Mouse (Mus musculus): ENCODE data around the gene Vstm2l. TPM values are rescaled to one million over a fixed set of nuclear protein-coding genes. Genes with fewer than 3 reads are reported as not detected.

Vstm2l gene
- polyA plus RNA-seq, 1 experiment from 2014 or later, result not detected

DNA sequence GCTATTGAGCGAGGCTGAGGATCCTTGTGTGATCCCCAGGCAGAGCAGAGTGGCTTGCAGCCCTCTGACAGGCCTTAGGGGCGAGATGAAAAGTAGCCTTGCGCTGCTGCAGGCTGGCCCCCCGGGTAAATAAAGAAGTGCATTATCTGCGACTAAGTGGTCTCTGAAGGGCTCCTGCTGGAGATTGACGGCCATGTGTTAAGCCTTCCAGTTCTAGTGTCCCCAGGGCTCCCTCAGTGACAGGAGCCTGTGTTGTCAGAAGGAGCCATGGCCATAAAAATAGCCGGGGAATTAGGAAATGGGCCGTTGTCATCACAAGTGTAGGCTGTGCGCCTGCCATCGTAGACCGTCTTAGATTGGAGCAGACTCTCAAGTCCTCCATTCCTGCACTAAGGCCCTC lies 32.5 kb upstream of the Vstm2l start:
- no peak overlapping the region for H3K27ac ChIP-seq (replicated peaks; ENCODE audit: low read depth, low read length)
- no peak for ATAC-seq (ENCODE audit: insufficient number of reproducible peaks, low FRiP score, low TSS enrichment, low read depth)
- peaks cover 7% of the 10 kb centered on the region; the same call in 1 of the 2 replicates for H3K4me1 ChIP-seq (ENCODE audit: control insufficient read depth, insufficient read depth, low read length)
- no peaks in the 10 kb centered on the region for H3K27me3 ChIP-seq (ENCODE audit: control insufficient read depth, insufficient read depth, low read length)
- no peak overlapping the region for H3K9ac ChIP-seq (ENCODE audit: low read length)
- no peak for DNase-seq (ENCODE audit: low spot score)
- no peak overlapping the region for H3K4me3 ChIP-seq (ENCODE audit: low read depth, low read length)
- no peaks in the 10 kb centered on the region for H3K36me3 ChIP-seq (ENCODE audit: control insufficient read depth, insufficient read depth, low read length)
- WGBS, result 24% methylated on average over 11 of the region's 11 CpGs
- H3K4me2 ChIP-seq (ENCODE audit: low read depth, severe bottlenecking), result no peak overlapping the region
- no peaks in the 10 kb centered on the region for H3K9me3 ChIP-seq (ENCODE audit: control insufficient read depth, low read length)

DNA sequence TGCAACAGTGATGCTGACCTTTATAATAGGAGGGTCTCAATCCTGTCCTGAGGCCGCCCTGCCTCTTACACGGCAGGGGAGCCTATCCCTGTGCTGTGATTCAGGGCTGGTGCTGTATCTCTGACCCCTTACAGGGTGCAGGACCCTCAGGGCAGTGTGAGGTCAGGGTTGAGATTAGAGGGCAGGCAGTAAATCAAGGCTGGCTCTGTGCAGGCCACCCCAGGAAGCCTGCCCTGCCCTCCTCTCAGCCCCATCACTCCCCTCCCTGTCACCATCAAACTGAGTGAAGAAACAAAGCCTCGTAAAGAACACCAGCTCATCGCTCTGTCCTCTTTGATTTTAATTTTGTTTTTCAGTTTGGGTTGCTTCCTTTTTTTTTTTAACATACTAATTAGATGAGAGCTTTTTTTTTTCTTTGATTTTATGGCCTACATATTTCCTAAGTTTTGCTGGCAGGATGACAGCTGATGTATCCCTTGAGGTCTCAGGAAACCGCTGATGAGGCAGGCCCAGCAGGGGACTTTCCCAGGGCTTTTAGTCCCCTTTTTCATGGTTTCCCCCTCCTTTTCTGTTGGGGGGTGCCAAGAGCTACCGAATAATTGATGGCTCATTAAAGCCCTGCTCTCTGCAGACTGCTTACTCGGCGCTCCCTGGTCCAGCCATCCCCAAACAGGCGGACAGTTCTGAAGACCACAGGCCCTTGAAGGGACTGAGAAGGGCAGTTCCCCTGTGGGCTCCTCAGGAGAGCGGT lies 27.0 kb upstream of the Vstm2l start:
- no peak overlapping the region for H3K4me3 ChIP-seq (ENCODE audit: low read depth, low read length)
- peaks cover 10% of the 10 kb centered on the region for H3K4me1 ChIP-seq (ENCODE audit: control insufficient read depth, insufficient read depth, low read length)
- no peaks in the 10 kb centered on the region for H3K9me3 ChIP-seq (ENCODE audit: control insufficient read depth, low read length)
- no peak overlapping the region for H3K9ac ChIP-seq (ENCODE audit: low read length)
- no peak overlapping the region for H3K4me2 ChIP-seq (ENCODE audit: low read depth, severe bottlenecking)
- 10% methylated on average over 10 of the region's 10 CpGs for WGBS
- H3K27ac ChIP-seq (replicated peaks; ENCODE audit: low read depth, low read length), result no peak overlapping the region
- ATAC-seq (ENCODE audit: insufficient number of reproducible peaks, low FRiP score, low TSS enrichment, low read depth), result no peak
- no peaks in the 10 kb centered on the region for H3K27me3 ChIP-seq (ENCODE audit: control insufficient read depth, insufficient read depth, low read length)
- no peaks in the 10 kb centered on the region for H3K36me3 ChIP-seq (ENCODE audit: control insufficient read depth, insufficient read depth, low read length)
- peak; percentile 27 for DNase-seq (ENCODE audit: low spot score)

DNA sequence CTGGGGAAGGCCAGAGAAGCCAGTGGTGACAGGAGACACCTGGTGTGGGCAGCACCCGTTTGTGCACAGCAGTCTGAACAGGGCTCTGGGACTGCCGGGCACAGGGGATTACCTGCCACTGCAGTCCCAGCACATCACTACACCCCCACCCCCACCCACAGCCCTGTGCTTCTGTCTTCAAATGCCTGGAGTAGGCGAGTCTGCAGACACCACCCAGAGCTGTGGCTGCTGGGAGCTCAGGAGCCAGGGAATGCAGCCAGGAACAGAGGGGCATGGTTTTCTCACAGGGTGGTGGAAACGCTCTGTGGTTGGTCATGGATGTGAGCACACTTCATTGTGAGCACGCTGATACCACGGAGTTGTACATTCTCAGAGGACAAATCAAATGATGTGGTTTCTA lies 23.3 kb upstream of the Vstm2l start:
- Histone ChIP-seq H3K9me3 (ENCODE audit: control insufficient read depth, low read length) (no peaks in the 10 kb centered on the region), H3K4me1 (ENCODE audit: control insufficient read depth, insufficient read depth, low read length) (peaks cover 16% of the 10 kb centered on the region), H3K4me3 (ENCODE audit: low read depth, low read length) (no peak overlapping the region), H3K27ac (replicated peaks; ENCODE audit: low read depth, low read length) (no peak overlapping the region), H3K36me3 (ENCODE audit: control insufficient read depth, insufficient read depth, low read length) (no peaks in the 10 kb centered on the region), H3K9ac (ENCODE audit: low read length) (no peak overlapping the region), H3K4me2 (ENCODE audit: low read depth, severe bottlenecking) (no peak overlapping the region), H3K27me3 (ENCODE audit: control insufficient read depth, insufficient read depth, low read length) (no peaks in the 10 kb centered on the region)
- DNase-seq (ENCODE audit: low spot score) (no peak), ATAC-seq (ENCODE audit: insufficient number of reproducible peaks, low FRiP score, low TSS enrichment, low read depth) (no peak)
- WGBS, result 84% methylated on average over 6 of the region's 6 CpGs

DNA sequence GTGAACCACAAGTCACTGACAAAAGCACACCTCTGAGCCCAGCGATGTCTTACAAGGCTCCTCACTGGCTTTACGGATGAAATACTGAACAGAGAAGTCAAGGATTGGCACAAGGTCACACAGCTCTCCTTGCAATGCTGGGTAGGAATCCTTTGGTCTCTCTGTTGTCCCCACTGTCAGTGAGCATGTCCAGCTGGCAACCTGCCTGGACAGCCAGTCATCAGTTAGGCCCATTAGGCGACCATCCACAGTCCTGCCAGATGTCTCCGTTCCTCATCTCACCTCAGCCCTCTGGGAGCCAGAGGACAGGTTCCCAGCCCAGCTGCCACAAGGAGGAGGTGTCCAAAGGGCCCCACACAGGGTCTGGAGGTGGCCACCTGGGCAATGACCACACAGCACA lies 17.3 kb upstream of the Vstm2l start:
- Histone ChIP-seq H3K27ac (replicated peaks; ENCODE audit: low read depth, low read length) (no peak overlapping the region), H3K4me1 (ENCODE audit: control insufficient read depth, insufficient read depth, low read length) (peaks cover 9% of the 10 kb centered on the region; the same call in 1 of the 2 replicates), H3K9me3 (ENCODE audit: control insufficient read depth, low read length) (no peaks in the 10 kb centered on the region), H3K9ac (ENCODE audit: low read length) (no peak overlapping the region), H3K27me3 (ENCODE audit: control insufficient read depth, insufficient read depth, low read length) (no peaks in the 10 kb centered on the region), H3K36me3 (ENCODE audit: control insufficient read depth, insufficient read depth, low read length) (no peaks in the 10 kb centered on the region), H3K4me3 (ENCODE audit: low read depth, low read length) (no peak overlapping the region), H3K4me2 (ENCODE audit: low read depth, severe bottlenecking) (no peak overlapping the region)
- ATAC-seq (ENCODE audit: insufficient number of reproducible peaks, low FRiP score, low TSS enrichment, low read depth) (no peak), DNase-seq (ENCODE audit: low spot score) (no peak)
- 84% methylated on average over 4 of the region's 4 CpGs for WGBS

DNA sequence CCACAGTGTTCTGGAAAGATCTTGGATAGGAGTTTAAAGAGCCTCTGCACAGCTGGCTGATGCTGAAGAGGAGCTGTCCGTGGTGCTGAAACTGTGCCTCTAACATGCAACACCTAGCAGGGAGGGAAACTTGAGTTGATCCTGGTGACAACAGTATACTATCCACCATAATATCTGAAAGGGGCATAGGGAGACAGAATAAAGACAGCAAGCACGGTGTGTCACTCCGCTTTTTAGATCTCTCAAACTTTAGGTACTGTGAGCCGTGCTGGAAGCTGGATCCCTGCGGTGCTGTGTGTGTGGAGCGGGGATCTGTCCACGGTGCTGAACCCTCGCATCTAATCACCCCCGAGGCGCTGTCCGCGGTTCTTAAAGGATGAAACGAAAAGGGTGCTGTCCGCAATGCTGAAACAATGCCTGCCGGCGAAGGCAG lies 1.2 kb upstream of the Vstm2l start:
- Histone ChIP-seq H3K27ac (replicated peaks; ENCODE audit: low read depth, low read length) (no peak overlapping the region), H3K4me3 (ENCODE audit: low read depth, low read length) (no peak overlapping the region), H3K27me3 (ENCODE audit: control insufficient read depth, insufficient read depth, low read length) (peaks cover 38% of the 10 kb centered on the region), H3K36me3 (ENCODE audit: control insufficient read depth, insufficient read depth, low read length) (no peaks in the 10 kb centered on the region), H3K9me3 (ENCODE audit: control insufficient read depth, low read length) (no peaks in the 10 kb centered on the region), H3K9ac (ENCODE audit: low read length) (no peak overlapping the region), H3K4me1 (ENCODE audit: control insufficient read depth, insufficient read depth, low read length) (no peaks in the 10 kb centered on the region), H3K4me2 (ENCODE audit: low read depth, severe bottlenecking) (no peak overlapping the region)
- DNase-seq (ENCODE audit: low spot score), result peak; percentile 97
- under 1% methylated on average over 16 of the region's 16 CpGs for WGBS
- no peak for ATAC-seq (ENCODE audit: insufficient number of reproducible peaks, low FRiP score, low TSS enrichment, low read depth)

DNA sequence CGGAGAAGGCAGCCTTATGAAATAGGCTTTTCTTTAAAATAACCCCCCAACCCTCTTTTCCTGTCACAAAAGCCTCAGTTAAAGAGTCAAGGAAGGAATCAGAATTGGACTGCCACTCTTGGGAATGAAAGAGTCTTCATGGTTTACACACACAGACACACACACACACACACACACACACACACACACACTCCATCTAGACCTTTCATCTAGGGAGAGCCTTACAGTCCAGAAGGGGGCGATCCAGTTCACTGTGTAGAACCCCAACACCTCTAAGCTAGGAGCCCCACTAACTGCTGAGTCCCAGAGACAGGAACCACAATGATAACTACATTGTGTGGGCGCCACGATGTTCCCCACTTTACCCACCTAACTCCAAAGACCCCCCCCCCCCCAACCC lies 748 bp upstream of the Vstm2l start:
- H3K4me2 ChIP-seq (ENCODE audit: low read depth, severe bottlenecking), result no peak overlapping the region
- H3K9me3 ChIP-seq (ENCODE audit: control insufficient read depth, low read length), result no peaks in the 10 kb centered on the region
- H3K36me3 ChIP-seq (ENCODE audit: control insufficient read depth, insufficient read depth, low read length), result no peaks in the 10 kb centered on the region
- 3% methylated on average over 4 of the region's 4 CpGs for WGBS
- no peak overlapping the region for H3K9ac ChIP-seq (ENCODE audit: low read length)
- no peaks in the 10 kb centered on the region for H3K4me1 ChIP-seq (ENCODE audit: control insufficient read depth, insufficient read depth, low read length)
- DNase-seq (ENCODE audit: low spot score) (no peak), ATAC-seq (ENCODE audit: insufficient number of reproducible peaks, low FRiP score, low TSS enrichment, low read depth) (no peak)
- H3K4me3 ChIP-seq (ENCODE audit: low read depth, low read length), result no peak overlapping the region
- peaks cover 38% of the 10 kb centered on the region for H3K27me3 ChIP-seq (ENCODE audit: control insufficient read depth, insufficient read depth, low read length)
- H3K27ac ChIP-seq (replicated peaks; ENCODE audit: low read depth, low read length), result no peak overlapping the region

DNA sequence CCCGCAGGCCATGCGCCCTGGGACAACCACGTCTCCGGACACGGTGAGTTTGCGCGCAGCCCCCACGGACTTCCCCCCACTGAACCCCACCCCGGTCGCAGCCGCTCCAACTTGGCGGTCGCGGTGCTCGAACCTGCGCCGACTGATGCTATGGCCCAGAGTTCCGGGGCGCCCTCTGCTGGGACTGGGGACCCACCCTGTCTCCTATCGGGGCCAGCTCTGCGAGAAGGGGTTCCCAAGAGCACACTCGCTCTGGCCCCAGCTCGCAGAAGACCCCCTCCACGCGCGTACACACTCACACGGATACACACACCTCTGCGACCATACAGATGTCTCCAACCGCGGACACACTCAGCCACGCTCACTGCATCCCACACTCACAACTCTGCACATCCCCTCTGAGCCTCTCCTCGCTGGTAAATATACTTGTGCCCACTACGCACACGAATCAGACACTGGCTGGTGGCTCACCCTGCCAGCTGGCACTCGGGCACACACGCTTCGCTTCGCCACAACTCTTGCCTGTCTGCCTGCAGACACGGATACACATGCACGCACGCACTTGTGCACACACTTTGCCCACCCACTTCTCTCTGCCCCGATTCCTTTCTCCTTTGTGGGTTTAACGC lies 550 bp downstream of the Vstm2l start:
- Histone ChIP-seq H3K9me3 (ENCODE audit: control insufficient read depth, low read length) (no peaks in the 10 kb centered on the region), H3K9ac (ENCODE audit: low read length) (no peak overlapping the region), H3K4me1 (ENCODE audit: control insufficient read depth, insufficient read depth, low read length) (no peaks in the 10 kb centered on the region), H3K4me2 (ENCODE audit: low read depth, severe bottlenecking) (peak overlapping the region; percentile 45; the same call in 1 of the 2 replicates), H3K27ac (replicated peaks; ENCODE audit: low read depth, low read length) (no peak overlapping the region), H3K27me3 (ENCODE audit: control insufficient read depth, insufficient read depth, low read length) (peaks cover 38% of the 10 kb centered on the region), H3K36me3 (ENCODE audit: control insufficient read depth, insufficient read depth, low read length) (no peaks in the 10 kb centered on the region), H3K4me3 (ENCODE audit: low read depth, low read length) (peak overlapping the region; percentile 20)
- WGBS, result 39% methylated on average over 42 of the region's 43 CpGs
- no peak for DNase-seq (ENCODE audit: low spot score)
- ATAC-seq (ENCODE audit: insufficient number of reproducible peaks, low FRiP score, low TSS enrichment, low read depth), result no peak

DNA sequence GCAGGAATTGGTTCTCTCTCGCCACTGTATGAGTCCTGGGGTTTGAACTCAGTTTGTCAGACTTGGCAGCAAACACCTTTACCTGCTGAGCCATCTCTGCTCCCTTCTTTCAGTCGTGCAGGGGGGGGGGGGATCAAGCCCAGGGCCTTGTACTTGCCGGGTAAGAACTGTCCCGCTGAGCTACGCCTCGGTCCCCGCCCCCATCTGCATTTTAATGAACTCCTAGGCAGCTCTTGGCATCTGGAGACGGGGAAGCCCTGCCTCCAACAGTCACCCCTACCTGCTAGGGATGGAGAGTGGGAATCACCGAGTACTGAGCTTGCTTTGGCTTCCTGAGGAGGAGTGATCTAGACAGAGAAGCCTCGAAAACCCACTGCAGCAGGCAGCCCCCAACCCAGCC lies 4.1 kb downstream of the Vstm2l start:
- peaks cover 8% of the 10 kb centered on the region for H3K4me1 ChIP-seq (ENCODE audit: control insufficient read depth, insufficient read depth, low read length)
- no peak for DNase-seq (ENCODE audit: low spot score)
- H3K9ac ChIP-seq (ENCODE audit: low read length), result no peak overlapping the region
- no peak for ATAC-seq (ENCODE audit: insufficient number of reproducible peaks, low FRiP score, low TSS enrichment, low read depth)
- peaks cover 38% of the 10 kb centered on the region for H3K27me3 ChIP-seq (ENCODE audit: control insufficient read depth, insufficient read depth, low read length)
- 8% methylated on average over 10 of the region's 10 CpGs for WGBS
- H3K4me2 ChIP-seq (ENCODE audit: low read depth, severe bottlenecking), result no peak overlapping the region
- no peak overlapping the region for H3K4me3 ChIP-seq (ENCODE audit: low read depth, low read length)
- no peaks in the 10 kb centered on the region for H3K36me3 ChIP-seq (ENCODE audit: control insufficient read depth, insufficient read depth, low read length)
- no peaks in the 10 kb centered on the region for H3K9me3 ChIP-seq (ENCODE audit: control insufficient read depth, low read length)
- H3K27ac ChIP-seq (replicated peaks; ENCODE audit: low read depth, low read length), result no peak overlapping the region

All from limb, embryonic 11.5 days (tissue).